Mouse (Mus musculus): ENCODE data around the gene Ccdc77. TPM values are rescaled to one million over a fixed set of nuclear protein-coding genes. Genes with fewer than 3 reads are reported as not detected.

Gene Ccdc77
- polyA plus RNA-seq, 1 experiment from 2014 or later, result 24.6 TPM

DNA sequence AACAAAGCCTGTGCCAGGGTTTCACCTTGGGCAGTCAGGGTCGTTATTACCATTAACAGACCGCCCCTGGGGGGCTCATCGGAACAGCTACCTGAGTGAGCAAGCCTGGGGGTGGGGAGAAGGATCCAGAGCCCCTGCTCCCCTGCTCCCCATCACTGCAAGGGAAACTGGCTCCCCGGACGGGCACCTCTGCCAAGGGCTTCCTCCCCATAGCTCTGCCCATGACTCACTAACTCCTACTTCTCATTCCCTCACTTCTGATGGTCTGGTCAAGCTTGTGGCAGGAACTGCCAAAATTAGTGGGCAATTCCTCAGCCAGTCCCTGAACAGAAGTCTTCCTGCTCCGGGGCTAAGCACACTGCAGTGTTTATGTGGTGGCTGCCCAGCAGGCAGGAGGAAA lies 88.9 kb downstream of the Ccdc77 start:
- no peak overlapping the region for H3K4me2 ChIP-seq (replicated peaks)
- H3K27ac ChIP-seq (replicated peaks), result no peak overlapping the region
- H3K9ac ChIP-seq (replicated peaks), result no peak overlapping the region
- H3K27me3 ChIP-seq, result no peaks in the 10 kb centered on the region
- no peaks in the 10 kb centered on the region for H3K4me1 ChIP-seq
- H3K36me3 ChIP-seq, result no peaks in the 10 kb centered on the region
- 70% methylated on average over 6 of the region's 6 CpGs for WGBS
- no peaks in the 10 kb centered on the region for H3K9me3 ChIP-seq
- ATAC-seq (ENCODE audit: low FRiP score, low read depth), result no peak
- no peak overlapping the region for H3K4me3 ChIP-seq

DNA sequence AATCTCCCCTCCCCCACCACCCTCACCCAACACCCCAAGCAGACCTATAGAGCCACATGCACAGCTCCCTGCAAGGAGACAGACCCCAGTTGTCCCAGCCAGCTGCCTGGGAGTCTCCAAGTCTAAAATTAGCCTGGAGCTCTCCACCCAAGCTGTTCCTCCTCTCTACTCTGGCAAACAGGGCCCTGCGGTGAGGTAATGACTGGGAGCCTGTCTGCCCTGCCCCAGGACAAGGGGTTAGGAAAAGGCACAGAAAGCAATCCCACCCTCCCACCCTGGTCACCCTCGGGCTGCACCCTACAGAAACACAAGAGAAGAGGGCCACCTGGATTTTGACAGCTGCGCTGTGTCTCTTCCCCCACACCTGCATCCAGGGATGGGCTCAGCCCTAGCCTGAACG lies 89.3 kb downstream of the Ccdc77 start:
- Histone ChIP-seq H3K4me2 (replicated peaks) (no peak overlapping the region), H3K36me3 (no peaks in the 10 kb centered on the region), H3K9me3 (no peaks in the 10 kb centered on the region), H3K27ac (replicated peaks) (no peak overlapping the region), H3K27me3 (no peaks in the 10 kb centered on the region), H3K4me3 (no peak overlapping the region), H3K4me1 (no peaks in the 10 kb centered on the region), H3K9ac (replicated peaks) (no peak overlapping the region)
- no peak for ATAC-seq (ENCODE audit: low FRiP score, low read depth)
- 78% methylated on average over 4 of the region's 4 CpGs for WGBS

Other genes with a start within 250 kb of the Ccdc77 start
- not detected in 2 replicates for gene D330020A13Rik, start 70.0 kb downstream of the Ccdc77 start, polyA plus RNA-seq (2016; fragmentation: Nextera tagmentation; extraction: Ambion mirVana)
- 0.13 and 0.16 TPM in 2 replicates for gene B4galnt3, start 69.8 kb downstream of the Ccdc77 start, polyA plus RNA-seq (2016; fragmentation: Nextera tagmentation; extraction: Ambion mirVana)
- 64.7 and 65.9 TPM in 2 replicates for gene Kdm5a, start 250 bp downstream of the Ccdc77 start, polyA plus RNA-seq (2016; fragmentation: Nextera tagmentation; extraction: Ambion mirVana)
- gene Il17ra, start 98.9 kb upstream of the Ccdc77 start, polyA plus RNA-seq (2016; fragmentation: Nextera tagmentation; extraction: Ambion mirVana), result 3.6 and 3.8 TPM in 2 replicates
- gene Tmem121b, start 129.4 kb upstream of the Ccdc77 start, polyA plus RNA-seq (2016; fragmentation: Nextera tagmentation; extraction: Ambion mirVana), result 2.5 and 3.0 TPM in 2 replicates
- gene Hdhd5, start 166.9 kb upstream of the Ccdc77 start, polyA plus RNA-seq (2016; fragmentation: Nextera tagmentation; extraction: Ambion mirVana), result 19.0 and 19.4 TPM in 2 replicates

All from midbrain, embryonic 12.5 days (tissue).